Mouse (Mus musculus) natural killer cell, adult 2 months (primary cell): ENCODE measurements around the gene Tom1l2.

Source experiments
- DNase-seq, 2 experiments: peaks; one replicate each; pipeline ENCODE4 v3.0.0; 2022; ENCODE audit warnings: low spot score in 2 of 2

Tom1l2 gene

GRCm38 (mm10) chr11:60346537-60346936 lies 6.2 kb downstream of the Tom1l2 start:
- DNase-seq = no peak

- no peak for DNase-seq
Measured at GRCm38 (mm10) chr11:60345868-60346267, 6.8 kb downstream of the Tom1l2 start.

- no peak for DNase-seq
Measured at GRCm38 (mm10) chr11:60339361-60339760, 13.3 kb downstream of the Tom1l2 start.

GRCm38 (mm10) chr11:60338291-60338690 lies 14.4 kb downstream of the Tom1l2 start:
- peak; percentile 16 to 48 for DNase-seq

- no peak for DNase-seq
Measured at GRCm38 (mm10) chr11:60335771-60336170, 16.9 kb downstream of the Tom1l2 start.

DNA sequence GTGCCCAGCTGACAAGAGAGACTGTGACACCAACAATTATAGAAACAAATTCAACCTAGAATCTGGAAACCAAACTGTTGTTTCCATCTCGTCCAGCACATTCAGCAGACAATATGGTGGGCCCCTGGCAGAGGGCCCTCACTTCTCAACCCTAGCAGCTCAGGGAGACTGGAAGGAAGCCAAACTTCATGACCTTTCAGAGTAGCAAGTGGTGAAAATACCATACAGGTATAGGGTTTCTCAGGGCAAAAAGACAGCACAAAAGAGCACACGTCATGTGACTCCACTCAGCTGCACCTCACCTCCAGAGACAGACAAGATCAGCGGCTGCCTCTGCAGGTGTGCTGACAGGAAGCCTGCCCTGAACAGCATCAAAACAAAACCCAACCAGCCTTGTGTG lies 18.6 kb downstream of the Tom1l2 start:
- no peak for DNase-seq

- DNase-seq = no peak
Measured at GRCm38 (mm10) chr11:60333461-60333860, 19.2 kb downstream of the Tom1l2 start.

DNA sequence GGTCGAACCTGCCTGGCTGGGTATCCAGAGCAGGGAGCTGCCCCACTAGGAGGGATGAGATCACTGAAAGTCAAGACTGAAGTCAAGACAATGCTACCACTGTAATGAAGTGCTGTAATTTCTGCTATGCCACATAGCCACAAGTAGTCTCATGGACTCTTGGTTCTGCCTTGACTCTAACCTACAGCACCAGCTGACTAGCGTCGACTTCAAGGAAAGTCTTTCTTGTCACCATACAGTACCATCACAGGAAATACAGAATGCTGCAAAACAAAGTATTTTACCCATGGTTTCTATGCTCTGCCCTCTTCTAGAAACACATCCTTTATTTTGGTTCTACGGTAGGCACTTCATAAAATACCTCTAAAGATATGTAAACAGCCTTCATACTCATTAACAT lies 22.2 kb downstream of the Tom1l2 start:
- no peak for DNase-seq

DNA sequence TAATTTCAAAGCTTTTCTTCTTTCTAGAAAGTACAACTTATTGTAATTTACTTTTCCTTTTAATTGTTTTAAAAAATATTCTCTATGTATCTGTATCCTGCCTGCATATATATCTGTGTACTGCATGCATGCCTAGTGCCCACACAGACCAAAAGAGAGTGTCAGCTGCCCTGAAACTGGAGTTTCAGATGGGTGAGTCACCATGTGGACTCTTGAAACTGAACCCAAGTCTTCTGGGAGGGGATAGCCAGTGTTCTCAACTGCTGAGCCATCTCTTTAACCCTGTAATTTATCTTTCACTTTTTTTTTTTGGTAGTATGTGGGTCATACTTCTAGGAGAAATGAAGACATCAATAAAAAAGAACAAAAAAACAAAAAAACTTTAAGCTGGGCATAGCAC lies 29.0 kb downstream of the Tom1l2 start:
- DNase-seq = no peak

GRCm38 (mm10) chr11:60321438-60321837 lies 31.3 kb downstream of the Tom1l2 start:
- DNase-seq = no peak

DNA sequence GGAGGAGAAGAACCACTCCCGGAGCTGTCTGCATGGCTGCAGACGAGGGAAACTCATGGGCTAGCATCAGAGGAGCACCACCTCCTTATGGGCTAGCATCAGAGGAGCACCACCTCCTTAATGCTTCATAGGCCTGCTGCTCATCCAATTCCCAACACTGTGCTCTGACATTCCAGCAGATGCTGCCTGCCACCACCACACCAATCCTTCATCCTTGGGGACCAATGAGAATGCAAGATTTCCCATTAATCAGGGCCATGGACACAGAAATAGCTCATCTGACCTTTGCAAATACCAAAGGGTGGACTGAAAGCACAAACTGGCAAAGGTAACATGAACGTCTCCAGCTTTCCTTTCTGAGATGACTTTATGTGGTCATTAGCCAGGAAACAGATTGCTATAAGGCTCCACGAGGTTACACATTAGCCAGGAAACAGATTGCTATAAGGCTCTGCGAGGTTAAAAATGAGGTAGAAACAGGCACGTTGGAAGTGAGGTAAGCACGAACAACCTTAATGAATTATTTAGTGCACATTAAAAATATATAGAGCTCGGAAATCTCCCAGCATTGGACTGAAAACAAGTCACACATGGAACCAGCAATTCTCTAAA lies 32.2 kb downstream of the Tom1l2 start:
- DNase-seq = no peak

GRCm38 (mm10) chr11:60319257-60320066 lies 33.2 kb downstream of the Tom1l2 start:
- no peak for DNase-seq

- no peak for DNase-seq
Measured at GRCm38 (mm10) chr11:60318716-60319115, 34.0 kb downstream of the Tom1l2 start.

- no peak for DNase-seq
Measured at GRCm38 (mm10) chr11:60317376-60318102, 35.2 kb downstream of the Tom1l2 start.

DNA sequence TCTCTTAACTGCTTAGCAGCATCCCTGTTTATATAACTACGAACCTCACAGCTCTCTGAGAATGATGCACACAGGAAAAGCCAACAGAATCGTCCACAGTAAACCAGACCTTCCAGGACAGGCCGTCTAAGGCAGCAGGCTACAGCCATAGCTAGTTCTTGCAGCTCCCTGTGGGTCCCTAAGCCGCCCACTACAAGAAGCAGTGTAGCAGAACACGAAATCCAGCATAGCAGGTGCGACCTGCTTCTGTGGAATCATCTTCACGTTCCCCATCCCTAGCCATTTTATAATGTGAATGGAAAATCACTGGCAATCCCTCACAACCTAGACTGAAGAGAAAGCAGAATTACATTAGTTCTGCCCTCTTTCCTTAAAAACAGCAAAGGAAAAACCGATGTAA lies 35.8 kb downstream of the Tom1l2 start:
- DNase-seq = no peak

GRCm38 (mm10) chr11:60316250-60316649 lies 36.5 kb downstream of the Tom1l2 start:
- DNase-seq = no peak

DNA sequence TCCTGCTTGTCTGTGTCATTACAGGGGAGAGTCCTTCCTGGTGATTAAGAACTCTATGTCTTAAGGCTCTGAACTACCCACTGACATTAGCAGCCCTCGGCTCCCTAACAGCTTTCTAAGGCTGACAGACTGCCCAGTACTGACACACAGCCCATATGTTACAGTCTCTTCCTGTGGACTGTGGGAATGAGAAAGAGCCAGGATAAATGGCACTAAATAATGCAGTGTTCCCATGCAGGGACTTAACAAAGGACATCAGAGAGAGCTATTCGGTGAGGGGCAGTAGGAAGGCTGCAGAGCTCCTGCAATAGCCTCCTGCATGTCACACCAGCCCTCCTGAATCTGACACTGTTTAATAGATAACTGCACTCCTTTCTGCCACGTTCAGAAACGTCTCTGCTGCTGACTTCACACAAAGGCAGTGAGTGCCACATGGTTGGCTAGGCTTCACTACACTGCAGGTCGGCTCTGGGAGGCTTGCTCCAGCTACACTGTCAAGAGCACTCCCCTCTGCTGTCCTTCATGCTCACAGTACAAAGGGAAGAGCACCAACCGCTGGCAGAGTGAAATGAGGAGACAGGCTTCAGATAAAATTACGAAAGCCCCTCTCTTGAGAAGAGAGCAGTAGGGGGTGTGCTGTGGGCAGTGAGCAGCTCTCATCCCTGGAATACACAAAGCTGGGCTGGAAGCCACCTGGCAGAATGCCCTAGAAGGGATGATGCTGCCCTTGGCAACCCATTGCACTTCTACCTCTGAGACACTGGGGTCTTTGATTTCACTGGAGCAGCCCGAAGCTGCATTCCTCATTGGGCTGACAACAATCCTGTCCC lies 41.5 kb downstream of the Tom1l2 start:
- no peak for DNase-seq

GRCm38 (mm10) chr11:60309875-60310274 lies 42.8 kb downstream of the Tom1l2 start:
- no peak for DNase-seq

- no peak for DNase-seq
Measured at GRCm38 (mm10) chr11:60308506-60309116, 44.1 kb downstream of the Tom1l2 start.

DNA sequence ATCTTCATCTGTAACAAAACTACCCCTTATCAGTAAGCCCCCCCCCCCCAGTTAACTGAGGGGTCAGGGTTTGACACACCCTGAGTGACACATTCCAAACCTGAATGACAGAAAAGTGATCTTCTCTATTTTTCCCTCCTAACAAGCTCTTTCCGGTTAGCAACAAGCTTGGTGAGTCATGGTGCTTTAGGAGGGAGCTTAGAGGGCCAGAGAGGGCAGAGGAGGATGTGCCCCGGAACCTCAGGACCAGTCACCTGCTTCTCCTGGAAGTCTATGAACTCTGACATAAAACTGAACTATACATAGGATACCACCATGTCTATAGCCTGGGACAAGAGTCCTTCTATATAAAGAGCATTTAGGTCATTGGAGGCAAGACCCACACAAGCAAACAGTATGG lies 44.6 kb downstream of the Tom1l2 start:
- DNase-seq = no peak

DNA sequence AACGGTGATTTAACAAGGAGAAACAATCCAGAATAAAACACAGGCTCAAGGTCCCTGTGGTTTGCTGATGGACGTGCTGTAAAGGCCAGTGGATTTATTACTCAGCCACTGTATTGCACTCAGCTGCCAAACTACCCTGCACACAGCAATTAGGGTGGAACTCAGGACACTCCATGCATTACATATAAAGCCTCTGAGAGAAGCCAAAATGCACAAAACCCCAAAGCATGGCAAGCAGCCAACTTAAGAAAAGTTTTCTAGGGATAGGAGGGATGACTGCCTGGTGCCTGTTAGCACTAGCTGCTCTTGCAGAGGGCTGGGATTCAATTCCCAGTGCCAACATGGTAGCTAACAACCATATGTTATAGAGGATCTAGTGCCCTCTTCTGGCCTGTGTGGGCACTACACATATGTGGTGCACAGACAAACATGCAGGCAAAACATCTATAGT lies 45.3 kb downstream of the Tom1l2 start:
- peak in 1 of 2 experiments; percentile 40 for DNase-seq
